Mouse (Mus musculus): ENCODE measurements at regions not wholly inside any gene's neighbourhood (a gene's known extent, or its start where the extent isn't known, plus 50 kb on each side); places are given as distances from the start of the nearest gene placed in this dataset.

DNA sequence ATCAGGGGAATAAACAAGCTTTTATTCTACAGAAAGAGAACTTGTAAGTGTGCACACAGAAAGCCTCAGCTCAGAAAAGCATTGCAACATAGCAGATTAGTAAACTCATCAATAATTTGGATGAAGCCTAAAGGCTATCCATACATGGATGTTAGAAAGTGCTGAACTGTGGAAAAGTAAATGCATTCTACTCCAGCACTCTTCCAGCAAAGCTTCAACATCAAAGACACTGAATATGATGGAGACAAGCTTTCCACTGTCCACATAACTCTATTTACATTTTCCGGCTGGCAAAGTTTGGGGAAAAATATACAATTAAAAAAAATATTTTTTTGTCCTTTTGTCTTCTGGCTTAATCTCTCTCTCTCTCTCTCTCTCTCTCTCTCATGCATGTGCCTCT is 69.7 kb downstream of the Slitrk6 start:
- Histone ChIP-seq H3K4me2 (replicated peaks) (no peak overlapping the region), H3K9me3 (no peaks in the 10 kb centered on the region), H3K27ac (no peak overlapping the region), H3K9ac (replicated peaks) (no peak overlapping the region), H3K36me3 (no peaks in the 10 kb centered on the region), H3K4me3 (replicated peaks) (no peak overlapping the region), H3K4me1 (replicated peaks) (no peaks in the 10 kb centered on the region), H3K27me3 (no peaks in the 10 kb centered on the region)
- ATAC-seq: no peak
- WGBS: 84% methylated on average over 1 of the region's 1 CpGs

DNA sequence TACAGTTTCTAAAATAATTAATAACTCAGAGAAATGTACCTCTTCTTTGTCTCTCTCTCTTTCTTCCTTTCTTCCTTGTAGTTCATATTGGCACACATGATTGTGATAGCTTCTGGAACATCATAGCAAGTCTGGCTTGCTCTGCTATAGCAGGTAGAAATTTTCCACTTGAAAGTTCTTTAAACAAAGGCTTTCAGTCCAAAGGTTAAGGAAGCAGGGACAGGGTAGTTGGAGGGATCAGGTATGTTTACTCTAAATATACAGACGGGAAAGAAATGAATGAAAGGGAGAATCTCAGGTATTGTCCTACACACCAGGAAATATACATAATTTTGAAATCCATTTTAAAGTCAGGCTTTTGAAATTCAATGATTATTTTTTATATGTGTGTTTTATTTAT is 75.2 kb downstream of the Slitrk6 start:
- no peak for ATAC-seq
- 92% methylated on average over 1 of the region's 1 CpGs for WGBS
- no peak overlapping the region for H3K4me2 ChIP-seq (replicated peaks)
- H3K27me3 ChIP-seq: no peaks in the 10 kb centered on the region
- H3K27ac ChIP-seq: no peak overlapping the region
- no peaks in the 10 kb centered on the region for H3K4me1 ChIP-seq (replicated peaks)
- no peaks in the 10 kb centered on the region for H3K9me3 ChIP-seq
- H3K4me3 ChIP-seq (replicated peaks): no peak overlapping the region
- H3K36me3 ChIP-seq: no peaks in the 10 kb centered on the region
- H3K9ac ChIP-seq (replicated peaks): no peak overlapping the region

DNA sequence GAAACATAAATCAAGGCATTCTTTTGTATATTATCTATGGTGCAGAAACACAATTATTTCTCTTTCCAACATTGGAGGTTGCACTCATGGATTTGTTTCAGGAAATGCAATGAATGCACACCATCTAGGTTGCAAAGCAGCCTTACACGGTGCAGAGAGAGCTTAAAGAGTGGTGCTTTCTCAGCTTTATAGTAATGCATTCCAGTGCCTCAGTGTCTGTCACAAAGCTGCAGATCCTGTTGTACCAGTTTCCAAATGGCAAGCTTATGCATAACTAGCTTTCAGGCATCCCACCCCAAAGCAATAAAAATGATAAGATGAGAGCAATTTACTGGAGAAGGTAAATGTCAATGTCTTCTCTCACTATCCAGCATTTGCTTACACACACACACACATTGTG is 89.2 kb downstream of the Slitrk6 start:
- H3K4me2 ChIP-seq (replicated peaks): no peak overlapping the region
- no peaks in the 10 kb centered on the region for H3K36me3 ChIP-seq
- H3K4me1 ChIP-seq (replicated peaks): no peaks in the 10 kb centered on the region
- 79% methylated on average over 1 of the region's 1 CpGs for WGBS
- H3K27me3 ChIP-seq: no peaks in the 10 kb centered on the region
- no peak overlapping the region for H3K4me3 ChIP-seq (replicated peaks)
- no peak for ATAC-seq
- H3K27ac ChIP-seq: no peak overlapping the region
- no peaks in the 10 kb centered on the region for H3K9me3 ChIP-seq
- H3K9ac ChIP-seq (replicated peaks): no peak overlapping the region

DNA sequence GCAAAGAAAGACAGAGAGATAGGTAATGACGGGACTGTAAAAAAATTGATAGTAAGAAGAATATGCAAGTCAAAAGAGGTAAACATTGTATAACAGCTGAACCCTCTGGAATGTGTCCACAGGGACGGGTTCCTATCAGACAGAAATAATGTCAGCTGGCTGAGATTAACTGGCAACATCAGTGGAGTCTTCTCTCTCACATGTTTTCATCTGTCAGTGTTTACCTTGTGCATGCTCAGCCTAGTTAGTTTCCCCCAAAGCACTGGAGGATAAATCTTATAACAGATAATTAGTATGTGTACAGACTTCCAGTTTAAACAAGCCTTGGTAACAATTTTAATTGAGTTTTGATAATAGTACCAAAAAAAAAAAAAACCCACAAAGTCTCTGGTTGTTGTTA is 91.7 kb downstream of the Slitrk6 start:
- Histone ChIP-seq H3K27me3 (no peaks in the 10 kb centered on the region), H3K27ac (no peak overlapping the region), H3K36me3 (no peaks in the 10 kb centered on the region), H3K9ac (replicated peaks) (no peak overlapping the region), H3K4me1 (replicated peaks) (no peaks in the 10 kb centered on the region), H3K9me3 (no peaks in the 10 kb centered on the region), H3K4me3 (replicated peaks) (no peak overlapping the region), H3K4me2 (replicated peaks) (no peak overlapping the region)
- WGBS: 77% methylated on average over 2 of the region's 2 CpGs
- no peak for ATAC-seq

DNA sequence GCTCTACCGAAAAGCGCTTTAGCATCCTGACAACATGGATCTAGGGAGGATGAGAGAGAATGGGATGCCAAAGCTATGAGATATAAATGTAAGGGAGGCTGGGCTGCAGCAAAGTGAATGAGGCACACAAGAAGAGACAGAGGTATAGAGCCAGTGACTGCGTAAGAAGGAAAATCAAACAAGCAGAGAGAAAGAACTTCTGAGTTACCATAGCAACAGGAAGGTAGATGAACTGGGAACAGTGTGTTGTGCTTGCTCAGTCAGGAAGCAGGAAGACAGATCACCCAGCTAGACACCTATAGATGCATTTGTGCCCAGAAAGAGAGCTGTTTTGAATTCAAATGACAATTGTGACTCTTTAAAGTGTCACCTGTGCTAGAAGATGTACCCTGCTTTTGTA is 120.8 kb downstream of the Slitrk6 start:
- ATAC-seq: peak; percentile 69; the same call in 1 of the 2 replicates
- Histone ChIP-seq H3K9me3 (no peaks in the 10 kb centered on the region), H3K4me2 (replicated peaks) (no peak overlapping the region), H3K36me3 (no peaks in the 10 kb centered on the region), H3K4me1 (replicated peaks) (no peaks in the 10 kb centered on the region), H3K27ac (no peak overlapping the region), H3K9ac (replicated peaks) (no peak overlapping the region), H3K27me3 (no peaks in the 10 kb centered on the region), H3K4me3 (replicated peaks) (no peak overlapping the region)
- 69% methylated on average over 3 of the region's 3 CpGs for WGBS

DNA sequence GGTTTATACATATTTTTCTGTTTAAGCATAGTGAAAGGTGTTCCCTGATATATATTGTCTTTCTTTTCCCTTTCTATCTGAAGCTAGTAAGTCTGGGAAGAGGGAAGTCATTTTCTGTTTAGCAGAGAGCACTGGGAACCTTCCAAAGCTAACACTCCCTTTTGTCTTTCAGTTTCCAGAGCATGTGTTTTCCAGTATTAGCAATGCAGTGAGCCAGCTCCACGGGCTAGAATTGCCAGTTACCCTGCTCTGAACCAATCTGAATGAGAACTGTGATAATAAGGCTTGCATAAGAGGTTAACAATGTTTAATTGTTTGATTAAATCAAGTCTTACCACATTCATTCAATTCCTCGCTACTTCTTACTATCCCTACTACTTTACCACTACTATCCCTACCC is 131.2 kb downstream of the Slitrk6 start:
- no peak for ATAC-seq
- WGBS: 53% methylated on average over 2 of the region's 2 CpGs

DNA sequence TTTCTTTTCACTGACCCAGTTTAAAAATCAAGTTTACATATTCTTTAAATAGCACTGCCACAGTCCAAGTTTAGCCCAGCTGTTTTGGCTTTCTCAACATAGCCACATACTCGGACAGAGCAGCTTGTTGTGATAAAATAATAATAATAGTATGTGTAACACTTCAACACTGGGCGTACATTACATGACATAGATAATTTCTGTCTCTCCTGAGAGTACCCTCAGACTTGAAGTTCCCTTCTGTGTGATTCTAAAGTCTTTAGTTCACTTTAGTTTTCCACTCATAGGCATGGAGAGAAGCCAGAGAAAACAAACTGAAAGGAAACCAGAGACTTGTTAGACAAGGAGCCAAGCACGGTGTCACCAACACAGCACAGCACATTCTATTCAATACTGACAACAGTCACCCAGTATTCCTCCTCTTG is 136.4 kb downstream of the Slitrk6 start:
- H3K4me3 ChIP-seq (replicated peaks): no peak overlapping the region
- no peak overlapping the region for H3K4me2 ChIP-seq (replicated peaks)
- no peaks in the 10 kb centered on the region for H3K27me3 ChIP-seq
- H3K9me3 ChIP-seq: no peaks in the 10 kb centered on the region
- no peaks in the 10 kb centered on the region for H3K36me3 ChIP-seq
- no peak overlapping the region for H3K9ac ChIP-seq (replicated peaks)
- H3K4me1 ChIP-seq (replicated peaks): no peaks in the 10 kb centered on the region
- no peak for ATAC-seq
- H3K27ac ChIP-seq: no peak overlapping the region
- WGBS: 84% methylated on average over 3 of the region's 3 CpGs

More for the DNA sequence above, 131.2 kb downstream of the Slitrk6 start:
- H3K36me3 ChIP-seq: no peaks in the 10 kb centered on the region
- no peaks in the 10 kb centered on the region for H3K27me3 ChIP-seq
- H3K9ac ChIP-seq (replicated peaks): no peak overlapping the region
- no peak overlapping the region for H3K27ac ChIP-seq
- no peak overlapping the region for H3K4me3 ChIP-seq (replicated peaks)
- H3K4me2 ChIP-seq (replicated peaks): no peak overlapping the region
- no peaks in the 10 kb centered on the region for H3K9me3 ChIP-seq
- no peaks in the 10 kb centered on the region for H3K4me1 ChIP-seq (replicated peaks)

DNA sequence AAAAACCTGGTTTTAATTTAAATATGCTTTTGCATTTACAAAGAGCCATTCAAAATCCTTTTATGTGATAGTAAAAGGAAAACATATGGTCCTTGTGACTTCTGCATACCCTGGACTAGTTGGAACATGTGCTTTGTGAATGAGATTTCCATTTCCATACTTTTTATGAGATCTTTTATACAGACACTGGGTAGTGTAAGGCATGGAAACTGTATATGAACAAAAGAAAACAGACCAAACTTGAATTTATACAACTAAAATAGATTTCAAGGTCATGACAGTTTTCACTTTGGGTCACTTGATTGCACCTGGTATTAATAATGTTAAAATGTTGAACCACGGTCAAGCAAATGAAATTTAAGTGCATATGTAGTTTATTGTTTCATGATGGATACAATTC is 138.5 kb downstream of the Slitrk6 start:
- Histone ChIP-seq H3K9ac (replicated peaks) (no peak overlapping the region), H3K36me3 (no peaks in the 10 kb centered on the region), H3K27ac (no peak overlapping the region), H3K4me1 (replicated peaks) (no peaks in the 10 kb centered on the region), H3K9me3 (no peaks in the 10 kb centered on the region), H3K4me2 (replicated peaks) (no peak overlapping the region), H3K27me3 (no peaks in the 10 kb centered on the region), H3K4me3 (replicated peaks) (no peak overlapping the region)
- no peak for ATAC-seq
- WGBS: 89% methylated on average over 1 of the region's 1 CpGs

DNA sequence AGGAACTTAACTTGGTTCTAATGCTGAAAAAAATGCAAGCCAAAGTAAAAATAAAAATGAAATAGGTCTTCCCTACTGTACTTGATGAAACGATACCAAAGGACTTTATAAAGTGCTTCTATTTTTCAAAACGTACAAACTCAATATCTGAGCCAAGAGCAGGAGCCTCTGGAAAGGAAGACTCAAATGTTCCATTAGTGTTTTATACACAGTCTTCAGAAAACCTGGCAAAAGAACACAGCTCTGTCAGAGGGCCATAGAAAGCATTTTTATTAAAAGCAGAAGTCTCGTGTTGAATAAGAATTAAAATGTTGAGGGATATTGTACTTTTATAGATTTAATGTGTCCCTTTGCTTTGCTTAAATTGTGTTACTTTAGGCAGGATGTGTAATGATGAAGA is 174.6 kb downstream of the Slitrk6 start:
- no peak for ATAC-seq
- no peak overlapping the region for H3K9ac ChIP-seq (replicated peaks)
- no peak overlapping the region for H3K4me3 ChIP-seq (replicated peaks)
- H3K27ac ChIP-seq: no peak overlapping the region
- H3K9me3 ChIP-seq: no peaks in the 10 kb centered on the region
- H3K4me1 ChIP-seq (replicated peaks): no peaks in the 10 kb centered on the region
- H3K36me3 ChIP-seq: no peaks in the 10 kb centered on the region
- no peak overlapping the region for H3K4me2 ChIP-seq (replicated peaks)
- WGBS: 83% methylated on average over 3 of the region's 3 CpGs
- no peaks in the 10 kb centered on the region for H3K27me3 ChIP-seq

DNA sequence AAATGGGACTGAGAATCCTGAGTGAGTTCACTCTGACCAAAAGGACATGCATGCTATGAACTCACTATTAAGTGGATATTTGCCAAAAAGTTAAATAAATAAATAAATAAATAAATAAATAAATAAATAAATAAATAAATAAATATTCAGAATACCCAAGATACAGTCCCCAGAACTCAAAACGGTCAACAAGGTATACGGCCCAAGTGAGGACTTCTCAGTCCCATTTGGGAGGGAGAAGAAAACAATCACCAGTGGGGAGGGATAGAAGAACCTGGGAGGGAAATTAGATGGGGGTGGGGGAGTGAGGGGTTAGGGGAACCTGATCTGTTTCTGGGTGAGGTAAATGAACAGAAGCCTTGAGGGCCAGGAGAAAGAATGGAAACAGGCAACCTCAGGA is 184.2 kb downstream of the Slitrk6 start:
- H3K27ac ChIP-seq: no peak overlapping the region
- H3K4me1 ChIP-seq (replicated peaks): no peaks in the 10 kb centered on the region
- no peak overlapping the region for H3K9ac ChIP-seq (replicated peaks)
- WGBS: 98% methylated on average over 2 of the region's 2 CpGs
- ATAC-seq: no peak
- no peak overlapping the region for H3K4me3 ChIP-seq (replicated peaks)
- no peaks in the 10 kb centered on the region for H3K36me3 ChIP-seq
- H3K27me3 ChIP-seq: no peaks in the 10 kb centered on the region
- no peak overlapping the region for H3K4me2 ChIP-seq (replicated peaks)
- no peaks in the 10 kb centered on the region for H3K9me3 ChIP-seq

DNA sequence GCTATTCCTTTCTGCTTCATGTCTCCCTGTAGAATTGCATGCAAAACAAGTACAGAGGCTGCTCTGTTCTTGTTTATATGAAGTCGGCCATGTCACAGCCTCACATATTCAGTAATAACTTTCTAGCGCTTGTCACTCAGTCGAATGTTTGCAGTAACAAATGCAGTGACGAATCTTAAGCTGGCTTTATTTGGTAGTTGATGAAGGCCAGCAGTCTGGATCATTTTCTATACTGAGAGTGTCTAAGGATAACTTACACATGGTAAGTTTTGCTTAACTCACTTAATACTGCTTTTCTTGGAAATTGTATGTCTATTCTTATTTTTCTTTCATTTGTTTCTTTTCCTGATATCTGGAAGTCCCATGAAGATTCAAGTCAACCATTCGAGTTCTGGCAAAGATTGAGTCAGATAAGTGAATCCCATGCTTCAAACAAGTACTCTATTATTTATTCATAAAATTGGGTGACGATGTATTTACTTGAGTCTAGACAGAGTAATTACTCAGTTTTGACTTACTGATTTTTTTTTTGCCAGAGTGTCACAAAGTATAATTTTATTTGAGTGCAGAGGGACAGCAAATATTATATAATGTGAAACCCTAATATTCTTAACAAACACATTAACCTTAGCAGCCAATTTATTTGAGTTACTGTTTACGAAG is 189.0 kb downstream of the Slitrk6 start:
- 84% methylated on average over 7 of the region's 7 CpGs for WGBS
- H3K4me3 ChIP-seq (replicated peaks): no peak overlapping the region
- no peak overlapping the region for H3K27ac ChIP-seq
- H3K9me3 ChIP-seq: no peaks in the 10 kb centered on the region
- H3K9ac ChIP-seq (replicated peaks): no peak overlapping the region
- H3K4me2 ChIP-seq (replicated peaks): no peak overlapping the region
- no peaks in the 10 kb centered on the region for H3K27me3 ChIP-seq
- H3K4me1 ChIP-seq (replicated peaks): no peaks in the 10 kb centered on the region
- H3K36me3 ChIP-seq: no peaks in the 10 kb centered on the region
- ATAC-seq: no peak

DNA sequence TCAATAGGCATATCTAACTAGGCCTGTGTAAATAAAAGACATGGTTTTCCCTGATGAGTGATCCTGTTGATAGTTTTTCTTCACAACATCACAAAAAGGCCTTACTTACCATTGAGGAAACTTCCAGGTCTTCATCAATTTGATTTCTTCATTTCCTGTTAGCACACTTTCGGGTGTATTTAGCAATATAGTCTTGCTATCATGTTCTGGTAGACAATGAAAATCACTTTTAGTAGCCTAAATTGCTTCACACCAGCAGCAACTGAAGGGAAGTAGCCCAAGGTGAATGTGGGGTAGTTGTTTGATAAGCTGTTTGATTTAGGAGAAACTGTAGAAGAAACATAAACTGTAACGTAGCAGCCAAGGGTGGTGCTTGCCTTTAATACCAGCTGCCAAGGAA is 190.3 kb downstream of the Slitrk6 start:
- ATAC-seq: no peak
- H3K9me3 ChIP-seq: no peaks in the 10 kb centered on the region
- no peaks in the 10 kb centered on the region for H3K27me3 ChIP-seq
- H3K4me1 ChIP-seq (replicated peaks): no peaks in the 10 kb centered on the region
- no peak overlapping the region for H3K4me2 ChIP-seq (replicated peaks)
- WGBS: 90% methylated on average over 2 of the region's 2 CpGs
- no peak overlapping the region for H3K4me3 ChIP-seq (replicated peaks)
- H3K27ac ChIP-seq: no peak overlapping the region
- H3K9ac ChIP-seq (replicated peaks): no peak overlapping the region
- H3K36me3 ChIP-seq: no peaks in the 10 kb centered on the region

DNA sequence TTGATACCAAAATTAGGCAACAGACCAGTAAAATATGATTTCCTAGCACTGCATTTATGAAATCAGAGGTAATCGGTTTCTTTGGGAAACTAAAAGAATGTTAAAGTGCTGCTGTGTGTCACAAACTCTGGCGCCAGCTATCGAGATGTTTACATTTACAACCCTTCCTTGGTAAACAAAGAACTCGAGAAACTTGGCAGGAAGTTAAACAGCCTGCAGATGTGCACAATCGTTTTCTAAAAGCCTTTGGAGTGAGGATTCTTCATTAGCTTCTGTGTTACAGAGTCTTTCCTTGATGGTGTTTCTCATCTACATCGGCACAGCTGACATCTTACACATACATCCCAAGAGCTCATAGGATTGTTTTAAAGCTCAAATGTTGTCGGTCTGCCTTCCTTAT is 209.7 kb downstream of the Slitrk6 start:
- Histone ChIP-seq H3K4me3 (replicated peaks) (no peak overlapping the region), H3K27me3 (no peaks in the 10 kb centered on the region), H3K4me1 (replicated peaks) (no peaks in the 10 kb centered on the region), H3K36me3 (no peaks in the 10 kb centered on the region), H3K9me3 (no peaks in the 10 kb centered on the region), H3K27ac (no peak overlapping the region), H3K9ac (replicated peaks) (no peak overlapping the region), H3K4me2 (replicated peaks) (no peak overlapping the region)
- no peak for ATAC-seq
- 83% methylated on average over 7 of the region's 7 CpGs for WGBS
